Mouse (Mus musculus) embryonic fibroblast, embryonic 13.5 days (primary cell): Measurements from ENCODE around the gene Mrpl42. TPM values are rescaled to one million over a fixed set of nuclear protein-coding genes. Genes with fewer than 3 reads are reported as not detected.

Source experiments
- H3K27ac ChIP-seq: 2 replicates; pipeline ENCODE4 v1.5.1; 2012; ENCODE audit warnings: low read length, control low read depth, inconsistent platforms; ENCODE audit not compliant: insufficient read depth
- H3K4me1 ChIP-seq: 2 replicates; pipeline ENCODE4 v1.6.1; 2011; ENCODE audit warnings: low read length; ENCODE audit not compliant: control insufficient read depth, insufficient read depth
- H3K4me3 ChIP-seq: 2 replicates; pipeline ENCODE4 v1.5.1; 2011; ENCODE audit warnings: mild to moderate bottlenecking, control low read depth, low read length; ENCODE audit not compliant: insufficient read depth
- CTCF ChIP-seq: IDR thresholded peaks from 2 replicates; pipeline ENCODE4 v1.5.1; 2011; ENCODE audit warnings: mild to moderate bottlenecking, control low read depth, low read length, moderate library complexity, borderline replicate concordance; ENCODE audit not compliant: insufficient read depth
- POLR2A ChIP-seq: IDR thresholded peaks from 2 replicates; pipeline ENCODE4 v1.6.1; 2011; ENCODE audit warnings: low read depth, mild to moderate bottlenecking, control low read depth, low read length, moderate library complexity
- polyA plus RNA-seq: library from polyadenylated mRNA; stranded (reverse); fragments of >200 nt; gene quantifications from 2 replicates; pipeline ENCODE4 v1.2.4, GENCODE M21; 2011; ENCODE audit warnings: low read depth; ENCODE audit not compliant: missing spikeins, insufficient read length

The Mrpl42 gene
- polyA plus RNA-seq, 1 experiment: 93.8 TPM

DNA sequence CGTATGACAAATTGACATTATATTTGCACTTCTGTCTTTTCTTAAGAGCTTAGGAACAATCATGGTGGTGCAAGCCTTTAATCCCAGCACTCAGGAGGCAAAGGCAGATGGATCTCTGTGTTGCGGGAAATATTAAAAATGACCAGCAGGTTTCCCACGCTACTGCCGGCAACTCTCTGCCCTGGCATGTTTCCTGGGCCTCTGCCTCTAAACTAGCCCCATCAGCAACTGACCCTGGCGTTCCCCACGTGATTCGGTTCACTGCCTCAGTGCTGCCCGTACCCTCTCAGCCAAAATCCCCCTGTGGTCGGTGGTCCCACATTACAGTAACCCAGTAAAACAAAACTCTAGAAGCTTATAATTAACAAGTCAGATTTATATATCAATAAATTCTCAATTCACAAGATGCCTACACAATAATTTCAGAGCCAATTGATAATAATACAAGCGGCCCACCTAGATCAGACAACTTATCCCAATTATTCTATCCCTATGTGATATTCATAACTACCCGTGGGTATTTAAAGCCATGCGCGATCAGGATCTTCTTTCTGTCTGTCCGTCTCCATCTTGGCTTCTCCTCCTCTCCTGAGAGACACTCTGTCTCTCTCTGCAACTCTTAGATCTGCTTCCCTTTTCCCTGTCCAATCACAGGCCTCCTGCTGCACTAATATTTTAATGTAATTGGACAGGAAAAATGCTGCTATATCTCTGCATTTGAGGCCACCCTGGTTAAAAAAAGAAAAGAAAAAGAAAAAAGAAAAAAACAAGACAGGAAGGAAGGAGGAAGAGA is 1.9 kb upstream of the Mrpl42 start:
- TF ChIP-seq POLR2A (no peak), CTCF (no peak)
- Histone ChIP-seq H3K27ac (no peak overlapping the region), H3K4me1 (0 out of 2 replicates have a peak, but pooled peaks cover under 1% of the 10 kb centered on the region), H3K4me3 (no peak overlapping the region)

DNA sequence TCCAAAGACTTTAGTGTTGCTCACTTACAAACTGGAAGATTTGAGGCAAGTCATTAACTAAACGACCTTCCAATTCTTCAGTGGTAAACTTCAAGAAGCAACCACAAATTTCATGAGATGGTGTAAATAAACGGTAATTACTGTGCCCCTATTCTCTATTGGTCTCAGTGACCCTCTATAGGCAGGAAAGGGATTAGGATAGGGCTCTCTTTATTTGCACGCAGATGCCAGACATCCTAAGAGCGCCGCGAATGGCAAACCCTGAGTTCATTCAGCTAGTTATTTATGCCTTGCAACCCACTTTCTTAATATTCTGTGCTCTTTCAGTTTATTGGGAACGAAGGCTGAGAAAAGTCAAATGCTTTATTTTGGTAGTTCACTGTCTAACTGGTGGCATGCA is 707 bp downstream of the Mrpl42 start:
- H3K4me1 ChIP-seq: no peaks in the 10 kb centered on the region
- no peak for TF ChIP-seq POLR2A
- TF ChIP-seq CTCF: no peak
- peak overlapping the region; percentile 86 for H3K4me3 ChIP-seq
- H3K27ac ChIP-seq: no peak overlapping the region; the same call in 1 of the 2 replicates

DNA sequence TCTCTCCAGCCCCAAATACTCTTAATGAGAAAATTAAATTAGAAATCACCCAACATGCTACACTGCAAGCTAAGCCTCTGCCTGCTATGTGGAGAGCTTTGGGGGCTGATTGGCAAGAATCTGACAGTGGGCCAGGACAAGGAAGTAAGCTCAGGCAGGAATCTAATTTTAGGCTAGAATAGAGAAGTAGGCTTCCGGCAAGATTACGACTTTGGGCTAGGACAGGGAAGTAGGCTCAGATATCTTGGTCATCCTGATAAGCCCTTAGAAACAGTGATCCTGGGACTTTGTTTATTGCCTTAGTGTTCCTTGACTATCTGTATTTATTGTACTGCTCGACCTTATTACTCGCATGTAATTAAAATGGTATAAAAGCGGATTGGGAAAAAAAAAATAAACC is 7.5 kb downstream of the Mrpl42 start:
- Histone ChIP-seq H3K27ac (no peak overlapping the region), H3K4me3 (no peak overlapping the region), H3K4me1 (no peaks in the 10 kb centered on the region)
- TF ChIP-seq POLR2A (no peak), CTCF (no peak)

DNA sequence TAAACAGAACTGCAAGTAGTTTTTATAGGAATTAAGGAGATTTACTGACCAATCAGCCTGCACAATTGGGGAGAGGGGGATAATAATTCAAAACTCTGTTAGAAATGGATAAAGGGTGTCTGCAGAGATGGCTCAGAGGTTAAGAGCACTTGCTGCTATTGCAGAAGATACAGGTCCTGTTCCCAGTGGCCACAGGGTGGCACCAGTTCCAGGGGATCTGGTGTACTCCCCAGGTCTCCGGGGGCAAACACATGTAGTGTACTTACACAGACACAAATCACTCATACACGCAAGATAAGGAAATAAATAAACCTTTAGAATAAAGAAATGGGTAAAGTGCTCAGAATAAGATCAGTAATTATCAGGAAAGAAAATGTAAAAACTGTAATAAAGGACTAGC is 12.1 kb downstream of the Mrpl42 start:
- TF ChIP-seq POLR2A (no peak), CTCF (peak; percentile 50; the same call in 1 of the 2 replicates)
- no peak overlapping the region for H3K4me3 ChIP-seq
- no peak overlapping the region for H3K27ac ChIP-seq

DNA sequence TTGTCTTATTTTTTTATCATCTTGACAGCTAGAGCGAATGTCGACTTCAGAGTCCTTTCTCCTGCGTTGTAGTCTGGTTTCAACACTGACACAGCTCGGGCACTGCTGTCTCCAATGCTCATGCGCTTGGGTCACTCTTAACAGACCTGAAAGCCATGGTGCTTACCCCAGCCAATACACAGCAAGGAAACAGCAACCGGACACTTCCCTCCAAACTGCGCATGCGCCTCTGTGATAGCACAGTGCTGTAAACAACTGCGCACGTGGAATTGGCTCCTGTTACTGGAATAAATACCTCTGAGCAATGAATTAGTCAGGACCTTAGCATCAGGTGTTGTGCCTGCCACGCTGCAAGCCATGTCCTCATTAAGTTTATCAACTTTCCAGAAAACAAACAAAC is 24.2 kb downstream of the Mrpl42 start:
- no peaks in the 10 kb centered on the region for H3K4me1 ChIP-seq
- no peak overlapping the region for H3K27ac ChIP-seq
- no peak overlapping the region for H3K4me3 ChIP-seq
- TF ChIP-seq POLR2A (no peak), CTCF (no peak)

More for the DNA sequence above, 12.1 kb downstream of the Mrpl42 start:
- no peaks in the 10 kb centered on the region for H3K4me1 ChIP-seq

DNA sequence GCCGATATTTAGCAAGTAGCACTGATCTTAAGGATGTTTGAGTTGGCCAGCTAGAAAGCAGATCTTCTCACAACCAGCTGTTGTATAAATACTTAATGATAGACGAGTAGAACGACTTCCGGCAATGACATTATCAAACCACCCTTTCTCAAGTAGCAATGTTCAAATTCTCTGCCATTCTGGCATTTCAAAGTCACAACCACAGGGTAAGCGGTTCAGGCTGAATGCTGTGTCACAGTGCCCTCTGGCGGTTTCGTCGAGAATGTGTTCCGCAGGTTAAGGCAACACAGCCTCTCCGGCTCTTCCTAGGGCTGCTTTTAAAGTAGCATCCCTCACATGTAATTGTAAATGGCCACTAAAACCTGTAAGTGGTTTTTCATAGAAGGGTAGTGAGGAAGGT is 25.8 kb downstream of the Mrpl42 start:
- Histone ChIP-seq H3K4me1 (no peaks in the 10 kb centered on the region), H3K27ac (no peak overlapping the region), H3K4me3 (no peak overlapping the region)
- TF ChIP-seq POLR2A (no peak), CTCF (peak; percentile 87; the same call in 1 of the 2 replicates)

DNA sequence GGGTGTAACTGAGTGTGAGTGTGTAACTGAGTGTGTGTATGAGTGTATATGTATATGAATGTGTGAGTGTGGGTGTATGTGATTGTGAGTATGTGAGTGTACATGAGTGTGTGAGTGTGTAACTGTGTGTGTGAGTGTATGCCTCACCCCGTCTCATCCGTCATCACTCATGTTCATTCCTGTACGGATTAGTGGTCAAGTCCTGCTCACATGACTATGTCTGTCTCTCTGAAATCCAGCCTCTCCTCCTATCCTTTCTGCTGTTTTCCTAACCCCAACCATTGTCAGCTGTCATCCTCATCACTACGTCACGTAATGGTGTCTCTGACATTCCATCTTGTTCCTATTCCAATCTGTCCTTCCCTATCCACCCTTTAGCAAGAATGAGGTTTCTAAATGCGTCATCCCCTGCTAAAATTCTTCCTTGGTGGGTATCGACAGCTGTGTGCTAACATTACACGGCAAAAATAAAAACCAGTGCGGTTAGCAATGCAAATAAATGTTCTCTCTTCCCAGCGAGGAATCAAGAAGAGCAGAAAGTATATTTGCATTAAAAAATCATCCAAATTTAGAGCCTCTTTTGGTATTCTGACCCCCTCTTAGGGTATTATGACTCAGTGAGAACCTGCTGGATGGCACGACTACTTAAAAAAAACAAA is 29.7 kb downstream of the Mrpl42 start:
- H3K27ac ChIP-seq: no peak overlapping the region; the same call in 1 of the 2 replicates
- no peaks in the 10 kb centered on the region for H3K4me1 ChIP-seq
- no peak for TF ChIP-seq CTCF
- TF ChIP-seq POLR2A: no peak
- H3K4me3 ChIP-seq: no peak overlapping the region

DNA sequence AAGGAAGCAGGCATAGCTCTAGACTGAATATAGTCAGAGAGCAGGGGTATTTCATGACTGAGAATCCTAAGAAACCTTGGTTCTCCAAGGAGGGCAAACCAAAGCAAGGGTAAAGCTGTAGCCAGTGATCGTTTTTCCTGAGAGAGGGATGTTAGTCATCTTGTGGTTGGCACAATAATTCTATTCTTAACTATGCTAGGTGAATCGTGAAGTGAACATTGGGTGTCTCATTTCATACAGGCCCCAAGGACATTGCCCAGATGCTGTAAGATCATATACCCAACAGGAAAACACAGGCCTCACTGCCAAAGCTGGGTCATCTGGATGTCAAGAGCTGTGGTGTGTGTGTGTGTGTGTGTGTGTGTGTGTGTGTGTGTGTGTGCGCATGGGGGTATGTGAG is 30.6 kb downstream of the Mrpl42 start:
- no peak overlapping the region for H3K27ac ChIP-seq
- no peak for TF ChIP-seq POLR2A
- TF ChIP-seq CTCF: no peak
- H3K4me1 ChIP-seq: no peaks in the 10 kb centered on the region
- H3K4me3 ChIP-seq: no peak overlapping the region

DNA sequence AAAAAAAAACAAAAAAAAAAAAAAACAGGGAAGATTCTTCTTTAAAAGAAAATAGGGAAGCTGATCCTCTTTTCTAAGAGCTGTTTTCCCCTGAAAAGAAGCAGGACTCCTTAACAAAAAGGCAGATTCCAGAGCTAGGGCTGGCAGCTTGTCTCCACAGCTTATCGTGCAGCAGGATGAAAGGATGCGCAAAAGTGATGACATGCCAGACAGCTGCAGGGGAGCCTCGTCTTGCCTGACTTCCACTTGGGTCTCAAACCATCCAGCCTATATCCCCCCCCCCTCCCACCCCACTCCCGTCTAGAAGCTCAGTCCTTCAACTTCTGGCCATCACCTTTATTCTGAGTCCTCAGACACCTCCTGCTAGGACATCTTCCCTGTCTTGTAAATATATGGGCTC is 32.8 kb downstream of the Mrpl42 start:
- TF ChIP-seq POLR2A: no peak
- no peak for TF ChIP-seq CTCF
- no peak overlapping the region for H3K4me3 ChIP-seq

DNA sequence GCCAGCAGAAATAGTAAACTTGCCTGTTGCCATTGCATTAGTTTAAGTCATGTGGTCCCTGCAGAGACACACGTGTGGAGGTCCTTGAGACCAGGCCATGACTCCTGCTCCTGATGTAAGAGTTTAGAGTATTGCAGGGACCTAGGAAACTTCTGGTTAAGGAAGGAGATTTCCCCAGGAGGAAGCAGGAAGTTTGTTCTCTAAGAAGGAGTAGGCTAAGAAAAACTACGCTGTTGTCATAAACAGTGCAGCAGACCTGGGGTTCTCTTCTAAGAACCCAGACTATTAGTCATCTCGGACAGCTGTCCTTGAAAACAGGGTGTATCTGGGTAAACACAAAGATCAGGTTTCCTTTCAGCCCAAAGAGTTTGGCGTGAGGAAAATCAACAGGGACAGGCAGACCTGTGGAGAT is 36.2 kb downstream of the Mrpl42 start:
- Histone ChIP-seq H3K4me1 (no peaks in the 10 kb centered on the region), H3K4me3 (no peak overlapping the region), H3K27ac (no peak overlapping the region)
- TF ChIP-seq CTCF (no peak), POLR2A (no peak)

More for the DNA sequence above, 32.8 kb downstream of the Mrpl42 start:
- Histone ChIP-seq H3K4me1 (no peaks in the 10 kb centered on the region), H3K27ac (no peak overlapping the region)
